Mouse (Mus musculus) stomach, postnatal 0 days (tissue): ENCODE data around the gene Asb1. TPM values are rescaled to one million over a fixed set of nuclear protein-coding genes. Genes with fewer than 3 reads are reported as not detected.

Experiments used
- ATAC-seq: fragments of 200-750 bp; cut with Nextera tagmentation; 2 replicates; pipeline ENCODE4 v1.8.0; 2017; ENCODE audit not compliant: low FRiP score, low TSS enrichment
- DNase-seq: peaks from one replicate; pipeline ENCODE4 v3.0.0-alpha.2; 2016; ENCODE audit warnings: low spot score
- H3K27ac ChIP-seq: fragments of 300-500 bp; sonication (generic); replicated peaks from 2 replicates; pipeline ENCODE4 v1.5.1; 2014; ENCODE audit warnings: mild to moderate bottlenecking, control low read depth
- H3K27me3 ChIP-seq: fragments of 300-500 bp; sonication (generic); 2 replicates; pipeline ENCODE4 v1.6.1; 2014; ENCODE audit warnings: low read length; ENCODE audit not compliant: control insufficient read depth, insufficient read depth
- H3K36me3 ChIP-seq: fragments of 300-500 bp; sonication (generic); 2 replicates; pipeline ENCODE4 v1.6.1; 2014; ENCODE audit warnings: low read length, mixed read lengths; ENCODE audit not compliant: control insufficient read depth, insufficient read depth
- H3K4me1 ChIP-seq: fragments of 300-500 bp; sonication (generic); replicated peaks from 2 replicates; pipeline ENCODE4 v1.6.1; 2014; ENCODE audit warnings: antibody characterized with exemption; ENCODE audit not compliant: control insufficient read depth, insufficient read depth
- H3K4me2 ChIP-seq: fragments of 300-500 bp; sonication (generic); replicated peaks from 2 replicates; pipeline ENCODE4 v1.6.1; 2014; ENCODE audit warnings: low read depth, mild to moderate bottlenecking, control low read depth, moderate library complexity
- H3K4me3 ChIP-seq: fragments of 300-500 bp; sonication (generic); 2 replicates; pipeline ENCODE4 v1.5.1; 2014; ENCODE audit warnings: low read depth, low read length, control low read depth
- H3K9ac ChIP-seq: fragments of 300-500 bp; sonication (generic); 2 replicates; pipeline ENCODE4 v1.6.1; 2014; ENCODE audit warnings: mild to moderate bottlenecking, low read length, control low read depth, mixed read lengths
- H3K9me3 ChIP-seq: fragments of 300-500 bp; sonication (generic); 2 replicates; pipeline ENCODE4 v1.6.1; 2016; ENCODE audit warnings: low read length; ENCODE audit not compliant: control insufficient read depth
- CTCF ChIP-seq: IDR thresholded peaks from 2 replicates; pipeline ENCODE4 v1.5.1; 2016; ENCODE audit warnings: antibody characterized with exemption, low read depth, mild to moderate bottlenecking, moderate library complexity
- EP300 ChIP-seq: optimal IDR thresholded peaks from 2 replicates; pipeline ENCODE3; 2016; ENCODE audit warnings: antibody characterized with exemption
- WGBS: fragments of 180-500 bp; shearing (Covaris S2); extraction: QIAGEN DNeasy Blood & Tissue Kit; methylation state at CpG from one replicate; pipeline ENCODE4 v1.1.7; 2014; 5-methylcytosine and 5-hydroxymethylcytosine counted together
- polyA plus RNA-seq: library from polyadenylated mRNA; unstranded; fragments of >200 nt; fragmentation: Nextera tagmentation; extraction: Ambion mirVana; gene quantifications from 2 replicates; pipeline ENCODE4 v1.2.1, GENCODE M21; 2015

Gene Asb1
- polyA plus RNA-seq, 1 experiment from 2014 or later = 1.6 TPM

GRCm38 (mm10) chr1:91549073-91549472 is 8.7 kb downstream of the Asb1 start:
- H3K9ac ChIP-seq = no peak overlapping the region
- 66% methylated on average over 2 of the region's 2 CpGs for WGBS
- H3K36me3 ChIP-seq = peaks cover 6% of the 10 kb centered on the region
- ATAC-seq (no peak), DNase-seq (no peak)
- H3K4me2 ChIP-seq = no peak overlapping the region
- no peak overlapping the region for H3K4me3 ChIP-seq
- TF ChIP-seq EP300 = no peak
- TF ChIP-seq CTCF = no peak
- H3K4me1 ChIP-seq = no peaks in the 10 kb centered on the region
- H3K27me3 ChIP-seq = no peaks in the 10 kb centered on the region
- H3K27ac ChIP-seq = no peak overlapping the region
- H3K9me3 ChIP-seq = no peaks in the 10 kb centered on the region

GRCm38 (mm10) chr1:91557099-91557498 is 16.8 kb downstream of the Asb1 start:
- H3K36me3 ChIP-seq = peaks cover 11% of the 10 kb centered on the region
- H3K4me2 ChIP-seq = no peak overlapping the region
- no peaks in the 10 kb centered on the region for H3K27me3 ChIP-seq
- DNase-seq = no peak
- no peaks in the 10 kb centered on the region for H3K4me1 ChIP-seq
- H3K9ac ChIP-seq = no peak overlapping the region
- no peaks in the 10 kb centered on the region for H3K9me3 ChIP-seq
- no peak for ATAC-seq
- no peak for TF ChIP-seq EP300
- TF ChIP-seq CTCF = no peak
- WGBS = 72% methylated on average over 2 of the region's 2 CpGs
- no peak overlapping the region for H3K27ac ChIP-seq
- no peak overlapping the region for H3K4me3 ChIP-seq

- TF ChIP-seq CTCF (no peak), EP300 (no peak)
- Histone ChIP-seq H3K36me3 (peaks cover 3% of the 10 kb centered on the region; the same call in 1 of the 2 replicates), H3K4me2 (no peak overlapping the region), H3K27me3 (no peaks in the 10 kb centered on the region), H3K4me1 (no peaks in the 10 kb centered on the region), H3K9me3 (no peaks in the 10 kb centered on the region), H3K27ac (no peak overlapping the region), H3K9ac (no peak overlapping the region), H3K4me3 (no peak overlapping the region)
- DNase-seq = no peak
- WGBS = 76% methylated on average over 6 of the region's 6 CpGs
- no peak for ATAC-seq
These were observed 20.9 kb downstream of the Asb1 start for GRCm38 (mm10) chr1:91561226-91561625.

GRCm38 (mm10) chr1:91562977-91563590 is 22.7 kb downstream of the Asb1 start:
- no peak overlapping the region for H3K4me3 ChIP-seq
- no peaks in the 10 kb centered on the region for H3K9me3 ChIP-seq
- 0 out of 2 replicates have a peak, but pooled peaks have one; percentile 26 for ATAC-seq
- no peak overlapping the region for H3K9ac ChIP-seq
- no peaks in the 10 kb centered on the region for H3K4me1 ChIP-seq
- H3K27me3 ChIP-seq = no peaks in the 10 kb centered on the region
- no peak overlapping the region for H3K4me2 ChIP-seq
- H3K36me3 ChIP-seq = no peaks in the 10 kb centered on the region
- no peak overlapping the region for H3K27ac ChIP-seq
- WGBS = 78% methylated on average over 4 of the region's 4 CpGs
- TF ChIP-seq EP300 = no peak
- TF ChIP-seq CTCF = no peak
- no peak for DNase-seq

- TF ChIP-seq EP300 (no peak), CTCF (peak; percentile 71)
- DNase-seq (no peak), ATAC-seq (no peak)
- no peak overlapping the region for H3K9ac ChIP-seq
- H3K27me3 ChIP-seq = no peaks in the 10 kb centered on the region
- no peak overlapping the region for H3K4me3 ChIP-seq
- 63% methylated on average over 3 of the region's 3 CpGs for WGBS
- H3K36me3 ChIP-seq = no peaks in the 10 kb centered on the region
- H3K4me1 ChIP-seq = no peaks in the 10 kb centered on the region
- no peaks in the 10 kb centered on the region for H3K9me3 ChIP-seq
- H3K4me2 ChIP-seq = no peak overlapping the region
- no peak overlapping the region for H3K27ac ChIP-seq
These were observed 23.7 kb downstream of the Asb1 start for GRCm38 (mm10) chr1:91564004-91564403.

- Histone ChIP-seq H3K27me3 (no peaks in the 10 kb centered on the region), H3K9me3 (no peaks in the 10 kb centered on the region), H3K36me3 (no peaks in the 10 kb centered on the region), H3K9ac (no peak overlapping the region), H3K4me2 (no peak overlapping the region), H3K4me3 (no peak overlapping the region), H3K4me1 (no peaks in the 10 kb centered on the region), H3K27ac (no peak overlapping the region)
- no peak for DNase-seq
- WGBS = 37% methylated on average over 6 of the region's 6 CpGs
- ATAC-seq = no peak
- no peak for TF ChIP-seq CTCF
- TF ChIP-seq EP300 = no peak
These were observed 24.3 kb downstream of the Asb1 start for GRCm38 (mm10) chr1:91564598-91564997.
